Mouse (Mus musculus) C2C12 (cell line): ENCODE measurements around the gene Atp1b2. TPM values are rescaled to one million over a fixed set of nuclear protein-coding genes. Genes with fewer than 3 reads are reported as not detected.

ENCODE experiments used
- H3K27me3 ChIP-seq: one replicate; pipeline ENCODE4 v1.6.1; 2011; ENCODE audit not compliant: control insufficient read depth, insufficient read depth, insufficient read length
- H3K36me3 ChIP-seq: one replicate; pipeline ENCODE4 v1.6.1; 2011; ENCODE audit not compliant: control insufficient read depth, insufficient read depth
- H3K4me3 ChIP-seq: one replicate; pipeline ENCODE4 v1.5.1; 2011; ENCODE audit warnings: mild to moderate bottlenecking, control low read depth; ENCODE audit not compliant: poor library complexity, insufficient read depth, severe bottlenecking
- H3K79me2 ChIP-seq: one replicate; pipeline ENCODE4 v1.6.1; 2011; ENCODE audit not compliant: control insufficient read depth, insufficient read depth
- H3K79me3 ChIP-seq: one replicate; pipeline ENCODE4 v1.6.1; 2011; ENCODE audit warnings: low read depth, control low read depth
- H3ac ChIP-seq: one replicate; pipeline ENCODE3; 2011; ENCODE audit warnings: low read depth; ENCODE audit not compliant: control insufficient read depth, insufficient read length
- CEBPB ChIP-seq: IDR thresholded peaks from one replicate; pipeline ENCODE4 v1.6.1; 2011; ENCODE audit warnings: low read depth, mild to moderate bottlenecking, control low read depth, moderate library complexity
- CTCF ChIP-seq: IDR thresholded peaks from one replicate; pipeline ENCODE4 v1.5.1; 2011; ENCODE audit not compliant: control insufficient read depth, insufficient read depth, insufficient read length
- FOSL1 ChIP-seq: IDR thresholded peaks from one replicate; pipeline ENCODE4 v1.8.0; 2011; ENCODE audit warnings: mild to moderate bottlenecking, low read length; ENCODE audit not compliant: poor library complexity, insufficient read depth, severe bottlenecking
- MAX ChIP-seq: IDR thresholded peaks from one replicate; pipeline ENCODE4 v1.6.1; 2011; ENCODE audit warnings: mild to moderate bottlenecking, control low read depth
- MYOD1 ChIP-seq: IDR thresholded peaks from one replicate; pipeline ENCODE4 v1.6.1; 2011; ENCODE audit warnings: low read depth; ENCODE audit not compliant: control insufficient read depth, insufficient read length
- MYOG ChIP-seq: IDR thresholded peaks from one replicate; pipeline ENCODE4 v1.6.1; 2011; ENCODE audit not compliant: control insufficient read depth, insufficient read length; ENCODE audit errors: extremely low read depth
- USF1 ChIP-seq: IDR thresholded peaks from one replicate; pipeline ENCODE4 v1.6.1; 2011; ENCODE audit warnings: low read depth, mild to moderate bottlenecking, control low read depth, moderate library complexity
- polyA plus RNA-seq: library from polyadenylated mRNA; unstranded; fragments of >200 nt; fragmentation: generic; extraction: Trizol; gene quantifications from one replicate; pipeline ENCODE4 v1.2.1, GENCODE M21; 2012; ENCODE audit warnings: missing spikeins

Atp1b2 gene
- polyA plus RNA-seq, 1 experiment = 0.20 TPM

DNA sequence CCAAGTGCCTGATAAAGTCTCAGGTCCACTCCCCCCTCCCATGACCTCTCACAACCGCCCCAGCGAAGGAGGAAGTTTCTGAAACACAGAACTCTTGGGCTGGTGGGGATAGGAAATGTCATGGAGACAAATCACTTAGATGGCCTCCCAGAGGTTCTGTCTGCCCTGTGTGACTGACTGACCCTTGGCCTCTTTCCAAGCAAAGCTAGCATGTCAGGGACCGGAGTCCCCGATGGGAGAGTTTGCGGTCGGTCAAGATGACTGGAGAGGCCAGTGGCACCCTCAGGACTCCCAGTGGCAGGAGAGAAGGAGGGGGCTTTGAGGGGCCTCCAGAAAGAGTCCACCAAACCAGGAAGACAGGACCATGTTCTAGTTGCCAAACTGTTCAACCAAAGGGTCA is 47.0 kb downstream of the Atp1b2 start:
- no peak overlapping the region for H3ac ChIP-seq
- peaks cover 20% of the 10 kb centered on the region for H3K36me3 ChIP-seq
- no peaks in the 10 kb centered on the region for H3K27me3 ChIP-seq
- TF ChIP-seq FOSL1 (no peak), CEBPB (no peak), CTCF (no peak), MAX (no peak), MYOG (no peak), USF1 (no peak), MYOD1 (no peak)
- no peaks in the 10 kb centered on the region for H3K79me3 ChIP-seq
- H3K4me3 ChIP-seq = no peak overlapping the region
- H3K79me2 ChIP-seq = no peaks in the 10 kb centered on the region

DNA sequence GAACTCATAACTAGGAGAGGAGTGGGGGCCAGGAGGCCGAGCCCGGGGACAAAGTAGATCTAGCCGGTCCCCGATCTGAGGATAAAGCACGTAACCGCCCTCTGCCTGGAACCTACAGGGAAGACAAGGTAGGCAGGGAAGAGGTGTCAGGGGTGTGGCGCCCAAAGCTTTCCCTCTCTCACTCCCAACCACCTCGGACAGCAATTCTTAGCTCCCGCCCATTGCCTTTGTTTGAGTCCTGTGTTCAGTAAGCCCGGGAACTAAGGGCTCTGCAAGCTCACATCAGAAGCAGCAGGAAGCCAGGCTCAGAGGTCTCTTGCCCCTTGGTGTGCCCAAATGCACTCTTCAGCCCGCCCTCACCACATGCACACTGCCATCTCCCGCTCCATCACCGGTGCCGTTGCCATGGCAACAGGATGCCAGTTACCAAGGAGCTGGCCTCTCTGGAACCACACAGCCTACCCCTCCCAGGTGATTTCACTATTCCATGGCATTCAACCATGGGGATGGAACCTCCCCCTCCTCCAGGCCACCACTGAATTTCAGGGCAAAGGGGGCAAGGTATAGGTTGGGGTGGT is 48.3 kb downstream of the Atp1b2 start:
- H3ac ChIP-seq = no peak overlapping the region
- H3K4me3 ChIP-seq = no peak overlapping the region
- peaks cover 12% of the 10 kb centered on the region for H3K36me3 ChIP-seq
- no peaks in the 10 kb centered on the region for H3K79me3 ChIP-seq
- TF ChIP-seq MAX (no peak), CTCF (no peak), CEBPB (no peak), FOSL1 (no peak), USF1 (no peak), MYOG (no peak), MYOD1 (no peak)
- no peaks in the 10 kb centered on the region for H3K79me2 ChIP-seq
- H3K27me3 ChIP-seq = no peaks in the 10 kb centered on the region

DNA sequence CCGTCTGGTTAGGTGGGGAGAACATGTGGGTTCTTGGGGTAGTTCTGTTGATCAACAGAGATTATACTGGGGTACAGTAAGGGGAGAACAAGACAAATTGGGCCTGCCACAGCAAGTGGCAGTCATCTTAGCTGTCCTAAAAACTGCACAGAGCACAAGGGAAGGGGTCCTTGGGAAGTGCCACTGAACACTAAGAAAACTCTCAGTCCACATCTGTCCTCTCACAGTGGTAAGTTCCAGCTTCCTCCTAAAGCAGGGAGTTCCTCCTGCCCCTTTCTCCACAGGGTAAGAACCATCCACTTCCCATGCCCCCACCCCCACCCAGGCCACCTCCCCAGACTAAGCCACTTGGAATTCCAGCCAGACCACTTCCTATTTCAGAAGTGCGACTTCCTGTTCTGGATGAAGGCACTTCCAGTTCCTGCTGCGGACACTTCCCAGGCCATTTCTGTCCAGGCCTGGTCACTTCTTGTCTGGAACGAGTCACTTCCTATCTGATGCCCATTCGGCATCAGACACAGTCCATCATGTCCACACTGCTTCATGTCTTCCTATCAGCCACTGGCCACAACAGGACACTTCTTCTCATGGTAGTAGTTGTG is 51.1 kb downstream of the Atp1b2 start:
- no peaks in the 10 kb centered on the region for H3K36me3 ChIP-seq
- no peaks in the 10 kb centered on the region for H3K27me3 ChIP-seq
- no peaks in the 10 kb centered on the region for H3K79me3 ChIP-seq
- H3K79me2 ChIP-seq = no peaks in the 10 kb centered on the region
- no peak overlapping the region for H3ac ChIP-seq
- TF ChIP-seq MYOD1 (no peak), MAX (no peak)
- no peak overlapping the region for H3K4me3 ChIP-seq

DNA sequence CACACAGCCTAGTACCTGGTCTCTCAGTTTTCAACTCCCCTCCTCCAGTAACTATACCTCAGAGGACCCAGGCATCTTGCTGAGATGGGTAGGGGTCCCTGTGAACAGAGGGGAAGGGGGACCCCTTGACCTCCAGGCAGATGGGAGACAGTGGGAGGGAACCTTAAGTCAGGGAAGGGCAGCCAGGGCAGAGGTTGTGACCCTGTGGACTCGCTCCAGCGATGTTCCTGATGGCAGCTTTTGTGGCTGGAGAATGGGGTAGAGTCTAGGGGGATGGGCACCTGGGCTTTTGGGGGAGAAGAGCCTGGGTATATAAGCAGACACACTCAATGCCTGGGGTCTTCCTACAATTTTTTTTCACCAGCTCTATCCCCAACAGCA is 52.4 kb downstream of the Atp1b2 start:
- TF ChIP-seq USF1 (no peak), FOSL1 (no peak), MAX (no peak), MYOG (no peak), CTCF (no peak), CEBPB (no peak), MYOD1 (no peak)
- Histone ChIP-seq H3K36me3 (no peaks in the 10 kb centered on the region), H3K4me3 (no peak overlapping the region), H3K79me3 (no peaks in the 10 kb centered on the region), H3ac (no peak overlapping the region), H3K27me3 (no peaks in the 10 kb centered on the region), H3K79me2 (no peaks in the 10 kb centered on the region)

DNA sequence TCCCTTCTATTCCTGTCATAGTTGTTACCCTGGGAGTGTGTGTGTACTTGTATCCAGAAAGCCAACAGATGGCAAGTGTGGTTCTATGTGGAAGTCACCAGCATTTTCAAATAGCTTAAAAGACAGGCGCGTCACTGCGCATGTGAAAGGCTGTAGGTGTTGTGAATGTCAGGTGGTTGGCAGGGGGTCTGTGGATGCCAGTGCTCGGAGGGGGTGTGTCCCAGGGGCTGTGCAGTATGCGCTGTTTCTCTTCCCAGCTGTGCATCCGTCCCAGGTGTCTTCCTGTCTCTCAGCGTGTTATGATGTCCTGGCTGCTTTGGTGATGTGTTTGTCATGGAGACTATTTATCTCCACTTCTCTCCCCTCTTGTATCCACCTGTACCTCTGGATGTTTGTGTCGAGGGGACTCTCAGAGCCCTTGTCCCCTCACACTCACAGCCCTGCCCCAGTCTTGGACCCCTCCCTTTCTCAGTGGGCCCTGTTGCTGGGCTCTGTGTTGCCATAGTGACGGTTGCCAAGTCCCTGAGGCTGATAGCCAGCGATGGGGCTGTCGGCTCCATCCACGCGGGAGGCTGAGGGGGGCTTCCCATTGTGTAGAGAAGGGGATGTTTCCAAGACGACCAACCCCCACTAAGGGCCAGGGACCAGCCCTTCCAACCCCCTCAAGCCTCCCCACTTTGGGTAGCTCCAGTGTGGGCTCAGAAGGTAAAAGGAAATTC is 53.0 kb downstream of the Atp1b2 start:
- H3K27me3 ChIP-seq = no peaks in the 10 kb centered on the region
- TF ChIP-seq USF1 = no peak
- no peak for TF ChIP-seq MYOG
- no peak for TF ChIP-seq CTCF
- TF ChIP-seq FOSL1 = no peak
- TF ChIP-seq MYOD1 = no peak
- no peak for TF ChIP-seq CEBPB
- no peak for TF ChIP-seq MAX
- H3ac ChIP-seq = no peak overlapping the region
- no peaks in the 10 kb centered on the region for H3K79me3 ChIP-seq
- H3K4me3 ChIP-seq = no peak overlapping the region
- H3K79me2 ChIP-seq = no peaks in the 10 kb centered on the region
- no peaks in the 10 kb centered on the region for H3K36me3 ChIP-seq

DNA sequence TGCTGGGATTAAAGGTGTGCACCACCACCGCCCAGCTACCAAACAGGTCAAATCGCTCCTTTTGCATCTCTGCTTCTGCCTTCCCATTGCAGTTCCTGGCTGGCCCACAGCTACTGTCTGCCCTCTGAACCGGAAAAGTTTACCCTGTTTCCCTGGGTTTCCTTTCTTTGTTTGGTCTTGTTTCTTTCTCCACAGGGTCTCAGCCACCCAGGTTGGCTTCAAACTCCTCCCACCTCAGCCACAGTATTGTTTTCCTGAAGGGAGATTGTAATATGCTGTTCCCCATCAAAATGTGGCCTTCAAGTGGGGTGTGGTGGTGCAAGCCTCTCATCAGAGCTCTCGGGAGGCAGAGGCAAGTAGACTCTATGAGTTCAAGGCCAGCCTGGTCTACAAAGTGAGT is 54.4 kb downstream of the Atp1b2 start:
- no peak overlapping the region for H3K4me3 ChIP-seq
- no peaks in the 10 kb centered on the region for H3K79me2 ChIP-seq
- no peak for TF ChIP-seq MAX
- no peak for TF ChIP-seq MYOD1
- no peak for TF ChIP-seq CEBPB
- TF ChIP-seq CTCF = no peak
- no peak for TF ChIP-seq FOSL1
- no peak for TF ChIP-seq USF1
- TF ChIP-seq MYOG = no peak
- no peaks in the 10 kb centered on the region for H3K27me3 ChIP-seq
- H3ac ChIP-seq = no peak overlapping the region
- no peaks in the 10 kb centered on the region for H3K36me3 ChIP-seq
- H3K79me3 ChIP-seq = no peaks in the 10 kb centered on the region
